Mouse (Mus musculus) erythroid progenitor cell, adult 5-6 weeks (primary cell): ENCODE data around the gene 9930104L06Rik. TPM values are rescaled to one million over a fixed set of nuclear protein-coding genes. Genes with fewer than 3 reads are reported as not detected.
"Not testable (repeated sequence)": the region's sequence is repeated elsewhere in the genome, so short reads cannot be mapped to it uniquely, and the experiment has no call there.

Experiments used
- ATAC-seq: replicated peaks from 2 replicates; pipeline ENCODE4 v1.8.0; 2016; ENCODE audit warnings: moderate number of reproducible peaks, mild to moderate bottlenecking, moderate TSS enrichment, inconsistent platforms; ENCODE audit not compliant: poor library complexity, low FRiP score, severe bottlenecking
- total RNA-seq, 2 experiments: library from RNA; stranded (forward) in 1 of 2; stranded (reverse) in 1 of 2; fragments of 150-400 nt in 1 of 2; fragments of 186-747, 209-891 nt in 1 of 2; gene quantifications; 2 replicates each; pipeline versions ENCODE4 v1.2.3 to v1.2.4; 2015 to 2017; ENCODE audit warnings: low replicate concordance in 2 of 2

The 9930104L06Rik gene
- total RNA-seq (2015; ENCODE audit: low replicate concordance) (1.7 and 4.0 TPM in 2 replicates), total RNA-seq (2017; ENCODE audit: low replicate concordance) (12.2 and 15.8 TPM in 2 replicates)

DNA sequence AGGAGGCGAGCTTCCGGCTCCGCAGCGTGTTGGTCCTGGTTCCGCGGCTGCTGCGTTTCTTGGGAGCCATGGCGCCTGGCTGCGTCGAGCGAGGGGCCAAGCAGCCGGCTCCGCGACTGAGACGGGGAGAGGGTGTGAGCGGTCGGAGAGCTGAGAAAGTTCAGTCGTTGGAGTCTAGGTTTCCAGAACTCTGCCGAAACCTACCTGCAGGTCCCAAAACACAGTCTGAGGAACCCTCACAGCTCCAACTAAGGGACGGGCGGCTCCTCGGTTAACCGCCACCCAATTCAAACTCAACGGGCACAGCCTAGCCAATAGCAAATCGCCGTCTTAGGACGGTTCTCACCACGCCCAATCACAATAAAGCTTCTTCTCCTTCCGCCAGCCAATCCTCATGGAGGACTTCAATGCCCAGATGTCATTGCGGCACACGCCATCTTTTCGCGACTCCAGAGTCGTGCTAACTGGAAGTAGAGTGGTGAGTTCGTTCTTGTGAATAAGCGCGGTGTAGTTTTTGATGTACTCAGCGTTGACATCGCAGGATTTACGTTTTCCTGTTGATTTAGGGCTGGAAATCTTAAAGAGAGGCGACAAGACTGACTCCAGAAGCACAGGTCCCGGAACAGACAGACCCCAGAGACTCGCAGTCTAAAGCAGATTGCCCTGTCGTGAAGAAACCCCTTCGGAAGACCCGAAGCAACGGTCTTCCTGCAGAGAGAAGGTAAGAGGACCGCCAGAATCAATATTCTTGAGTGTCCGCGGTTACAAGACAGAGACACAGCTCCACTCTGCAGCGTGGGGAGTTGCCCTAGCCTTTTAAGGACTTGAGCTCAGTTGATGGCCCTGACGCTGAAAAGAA is at the start of gene 9930104L06Rik:
9930104L06Rik (plus strand) TSS at position 436 of the 859 bp plus-strand sequence.
- peak; percentile 96 for ATAC-seq

DNA sequence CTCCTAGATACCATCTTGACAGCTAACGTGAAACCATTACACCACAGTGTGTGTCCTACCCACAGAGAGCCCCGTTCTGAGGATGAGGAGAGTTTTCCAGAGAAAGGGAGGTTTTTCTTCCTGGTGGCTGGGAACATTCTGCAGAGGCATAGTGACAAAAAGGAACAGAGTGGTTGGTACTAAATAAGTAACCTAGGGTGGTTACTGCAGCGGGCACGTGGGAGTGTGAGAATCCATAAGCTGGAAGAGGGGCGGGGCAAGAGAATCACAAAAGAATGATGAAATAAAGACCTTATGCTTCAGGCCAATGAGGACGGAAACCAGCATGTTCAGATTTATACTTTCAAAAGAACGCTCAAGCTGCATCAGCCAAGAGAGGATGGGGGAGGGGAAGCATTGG is 48.1 kb upstream of the 9930104L06Rik start:
- ATAC-seq, result no peak

DNA sequence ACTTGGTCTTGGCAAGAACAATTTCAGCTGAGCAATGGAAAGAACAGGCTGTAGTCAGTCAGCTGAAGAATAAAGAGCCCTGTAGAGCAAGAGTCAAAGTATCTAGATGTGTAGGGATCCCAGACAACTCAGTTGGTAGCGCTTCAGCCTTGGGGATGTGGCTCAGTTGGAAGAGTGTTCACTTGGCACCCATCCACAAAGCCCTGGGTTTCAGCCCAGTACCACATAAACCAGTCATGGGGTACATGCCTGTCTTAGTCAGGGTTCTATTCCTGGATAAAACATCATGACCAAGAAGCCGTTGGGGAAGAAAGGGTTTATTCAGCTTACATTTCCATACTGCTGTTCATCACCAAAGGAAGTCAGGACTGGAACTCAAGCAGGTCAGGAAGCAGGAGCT is 46.9 kb upstream of the 9930104L06Rik start:
- ATAC-seq, result no peak

- ATAC-seq, result no peak
Observed at GRCm38 (mm10) chr4:124890831-124891230, 46.0 kb upstream of the 9930104L06Rik start.

GRCm38 (mm10) chr4:124893769-124894168 is 43.1 kb upstream of the 9930104L06Rik start:
- no peak for ATAC-seq

DNA sequence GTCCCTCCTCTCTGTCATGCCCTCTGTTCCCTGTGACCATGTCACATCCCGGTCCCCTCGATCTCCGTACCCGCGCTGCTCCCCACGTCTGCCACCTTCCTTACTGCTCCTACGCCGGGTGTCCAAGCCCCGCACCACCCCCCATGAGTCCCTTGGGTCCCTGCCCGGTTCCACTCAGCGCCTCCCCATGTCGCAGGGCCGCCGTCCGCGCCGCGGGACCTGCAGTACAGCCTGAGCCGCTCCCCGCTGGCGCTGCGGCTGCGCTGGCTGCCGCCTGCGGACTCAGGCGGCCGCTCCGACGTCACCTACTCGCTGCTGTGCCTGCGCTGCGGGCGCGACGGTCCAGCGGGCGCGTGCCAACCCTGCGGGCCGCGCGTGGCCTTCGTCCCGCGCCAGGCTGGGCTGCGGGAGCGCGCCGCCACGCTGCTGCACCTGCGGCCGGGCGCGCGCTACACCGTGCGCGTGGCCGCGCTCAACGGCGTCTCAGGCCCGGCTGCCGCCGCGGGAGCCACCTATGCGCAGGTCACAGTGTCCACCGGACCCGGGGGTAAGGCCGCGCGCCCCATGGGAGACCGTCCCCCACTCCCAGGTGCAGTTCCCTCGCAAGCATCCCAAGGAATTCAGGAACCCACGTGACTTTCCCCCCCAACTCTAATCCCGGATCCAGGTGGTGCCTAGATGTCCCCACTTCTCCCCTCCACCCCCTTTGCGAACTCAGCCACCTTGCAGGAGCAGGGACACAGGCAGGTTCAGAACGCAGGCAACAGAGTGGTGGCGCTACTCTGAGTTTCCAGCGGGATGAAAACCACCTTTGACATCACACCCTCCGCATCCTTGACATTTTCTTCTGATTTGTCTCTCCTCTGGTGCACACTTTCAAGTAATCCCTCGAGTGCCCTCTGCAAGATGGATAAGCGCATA is 42.1 kb upstream of the 9930104L06Rik start:
- 0 out of 2 replicates have a peak, but pooled peaks have one; percentile 14 for ATAC-seq

DNA sequence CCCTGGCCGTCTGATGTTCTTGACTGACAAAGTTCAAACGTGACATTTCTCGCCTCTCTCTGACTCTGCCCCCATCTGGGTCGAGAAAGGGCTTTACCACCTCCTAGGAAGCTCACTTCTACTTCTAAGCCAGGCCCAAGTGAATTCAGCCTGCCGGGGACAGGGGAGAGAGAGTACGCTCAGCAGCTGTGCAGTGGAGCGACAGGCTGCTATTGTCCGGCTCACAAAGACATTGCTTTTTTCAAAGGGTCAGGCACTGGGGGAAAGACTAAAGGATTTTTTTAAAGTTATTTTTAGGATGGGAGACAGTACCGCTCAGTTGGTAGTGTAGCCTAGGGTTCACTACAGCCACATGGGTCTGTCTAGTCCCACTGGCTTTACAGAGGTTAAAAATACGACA is 38.4 kb upstream of the 9930104L06Rik start:
- no peak for ATAC-seq

DNA sequence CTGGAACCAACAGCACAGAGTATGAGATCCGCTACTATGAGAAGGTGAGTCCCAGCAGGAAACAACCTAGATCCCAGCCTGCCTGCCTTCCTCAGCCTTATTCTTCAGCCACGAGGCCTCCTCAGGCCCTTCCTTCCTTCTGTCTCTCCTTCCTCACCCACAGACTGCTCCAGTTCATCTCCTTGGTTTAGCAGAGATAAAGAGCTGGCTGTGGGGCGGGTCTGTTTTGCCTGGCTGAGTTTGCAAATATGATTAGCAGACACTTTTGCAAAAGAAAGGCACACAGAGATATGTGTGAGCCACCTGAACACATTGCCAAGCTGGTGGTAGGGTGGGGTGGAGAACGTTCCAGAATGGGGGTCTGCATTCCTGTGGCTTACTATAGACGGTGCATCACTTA is 36.9 kb upstream of the 9930104L06Rik start:
- ATAC-seq, result no peak

GRCm38 (mm10) chr4:124905417-124905816 is 31.4 kb upstream of the 9930104L06Rik start:
- no peak for ATAC-seq

- ATAC-seq, result 0 out of 2 replicates have a peak, but pooled peaks have one; percentile 14
Observed at GRCm38 (mm10) chr4:124905971-124906822, 30.7 kb upstream of the 9930104L06Rik start.

DNA sequence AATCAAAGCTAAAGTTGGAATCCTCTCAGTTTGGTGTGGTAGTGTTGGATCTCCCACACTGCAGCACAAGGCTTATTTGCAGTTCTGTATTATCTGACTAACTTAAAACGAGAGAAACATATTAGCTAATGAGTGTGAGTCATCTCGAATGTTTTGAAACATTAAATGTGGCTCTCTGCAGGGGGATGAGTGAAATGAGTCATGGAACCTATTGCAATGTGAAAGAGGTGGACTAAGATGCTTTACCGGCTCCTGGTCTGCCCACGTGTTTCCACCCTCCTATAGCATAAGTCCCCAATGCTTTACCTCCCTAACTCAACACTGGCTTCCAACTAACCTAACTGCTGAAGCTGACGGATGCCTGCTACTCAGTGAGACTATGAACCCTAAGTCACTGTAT is 8.7 kb upstream of the 9930104L06Rik start:
- ATAC-seq, result no peak

- not testable (repeated sequence) for ATAC-seq
Observed at GRCm38 (mm10) chr4:124939211-124939610, 2.4 kb downstream of the 9930104L06Rik start, which contains the start of gene Cdca8. Gene Cdca8 (minus strand): TSS chr4:124939311.

DNA sequence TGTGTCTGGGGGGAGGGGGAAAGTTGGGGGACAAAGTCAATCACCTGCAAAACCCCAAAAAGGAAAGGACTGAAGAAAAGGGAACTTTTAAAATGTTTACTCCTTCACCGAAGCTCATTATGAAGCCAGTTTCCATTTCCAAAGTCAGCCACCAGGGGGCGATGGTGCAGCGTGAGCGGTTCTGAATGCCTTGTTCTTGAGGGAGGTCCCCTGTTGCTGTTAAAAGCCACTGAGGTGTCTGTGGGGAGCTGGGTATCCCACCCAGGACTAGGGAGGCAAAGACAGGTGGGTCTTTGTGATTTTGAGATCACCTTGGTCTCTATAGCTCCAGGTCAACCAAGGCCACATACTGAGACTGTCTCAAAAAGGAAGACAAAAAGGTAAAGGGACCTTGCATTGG is 6.2 kb downstream of the 9930104L06Rik start:
- ATAC-seq, result peak; percentile 71

GRCm38 (mm10) chr4:124943781-124944180 is 6.9 kb downstream of the 9930104L06Rik start:
- no peak for ATAC-seq

GRCm38 (mm10) chr4:124944961-124945360 is 8.1 kb downstream of the 9930104L06Rik start:
- no peak for ATAC-seq

DNA sequence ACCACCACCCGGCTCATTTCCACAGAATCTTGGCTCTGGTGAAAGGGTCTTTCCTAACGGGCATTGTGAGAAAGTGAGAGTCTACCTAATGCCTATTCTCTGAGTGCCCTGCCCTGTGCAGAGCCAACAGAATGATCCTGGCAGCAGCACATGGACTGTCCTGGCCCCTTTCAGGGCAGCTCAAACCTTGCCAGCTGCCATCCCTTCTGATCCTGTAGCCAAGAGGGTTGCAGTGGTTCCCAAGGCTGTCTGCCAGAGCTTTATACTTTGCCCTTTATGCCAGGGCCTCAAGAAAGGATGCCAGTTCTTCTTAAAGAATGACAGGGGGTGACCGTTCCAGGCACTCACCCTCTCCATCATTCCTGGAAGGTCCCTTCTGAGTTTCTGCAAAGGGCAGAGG is 12.6 kb downstream of the 9930104L06Rik start:
- no peak for ATAC-seq

DNA sequence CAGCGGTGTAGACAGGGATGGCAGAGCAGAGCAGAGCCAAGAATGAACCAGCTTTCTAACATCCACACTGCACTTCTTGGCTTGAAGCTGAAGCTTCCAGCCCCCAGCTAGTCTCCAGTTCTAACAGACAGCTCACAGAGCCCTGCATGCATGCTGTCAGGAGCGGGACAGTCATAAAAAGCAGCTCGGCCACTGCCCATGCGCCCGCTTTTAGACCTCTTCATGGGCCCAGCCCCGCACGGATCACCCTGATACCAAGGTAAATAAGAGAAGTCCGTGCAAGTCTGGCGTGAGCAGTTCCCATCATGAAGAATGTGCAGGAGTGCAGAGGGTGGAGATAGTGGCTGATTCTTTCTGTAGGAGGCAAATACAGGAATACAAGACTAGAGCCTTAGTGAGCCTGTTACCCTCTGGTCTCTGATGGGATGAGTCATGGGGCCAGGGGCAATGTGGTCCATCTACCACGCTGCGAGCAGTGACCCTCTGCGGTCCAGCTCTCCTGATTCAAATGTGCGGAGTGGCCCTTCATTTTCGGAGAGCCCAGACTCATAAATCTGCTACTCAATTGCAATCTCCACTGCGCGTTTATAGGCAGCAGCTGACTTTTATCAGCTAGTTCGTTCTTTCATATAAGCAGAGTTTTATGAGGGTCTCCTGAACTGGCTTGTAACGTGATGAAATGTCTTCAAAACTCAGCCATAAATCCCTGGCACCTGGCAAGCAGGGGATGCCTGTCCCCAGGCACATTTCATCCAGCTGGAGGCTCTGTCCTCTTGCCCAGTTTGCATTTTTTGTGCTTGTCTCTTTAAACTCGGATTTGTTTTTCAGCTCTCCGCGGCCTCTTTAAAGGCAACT is 13.6 kb downstream of the 9930104L06Rik start:
- no peak for ATAC-seq

- no peak for ATAC-seq
Observed at GRCm38 (mm10) chr4:124951036-124951433, 14.2 kb downstream of the 9930104L06Rik start.
